Mouse (Mus musculus) bone marrow, adult 2 months (tissue): Measurements from ENCODE around the gene Stoml2. TPM values are rescaled to one million over a fixed set of nuclear protein-coding genes. Genes with fewer than 3 reads are reported as not detected.

Experiments
- H3K27ac ChIP-seq: fragments of 200-500 bp; 2 replicates; pipeline ENCODE4 v1.5.1; 2012; ENCODE audit warnings: low read depth, mild to moderate bottlenecking, control low read depth, inconsistent platforms, low read length; ENCODE audit not compliant: control insufficient read depth, poor library complexity, insufficient read depth
- H3K4me1 ChIP-seq: fragments of 200-500 bp; 2 replicates; pipeline ENCODE4 v1.6.1; 2011; ENCODE audit warnings: low read length; ENCODE audit not compliant: control insufficient read depth, insufficient read depth
- H3K4me3 ChIP-seq: fragments of 200-500 bp; replicated peaks from 2 replicates; pipeline ENCODE3; 2011; ENCODE audit warnings: mild to moderate bottlenecking, low read depth, low read length, control low read depth; ENCODE audit not compliant: control insufficient read depth
- CTCF ChIP-seq: fragments of 200-500 bp; IDR thresholded peaks from 2 replicates; pipeline ENCODE4 v1.5.1; 2011; ENCODE audit warnings: low read length, control low read depth; ENCODE audit not compliant: control insufficient read depth, insufficient read depth
- POLR2A ChIP-seq: fragments of 200-500 bp; IDR thresholded peaks from 2 replicates; pipeline ENCODE4 v1.6.1; 2011; ENCODE audit warnings: low read depth, mild to moderate bottlenecking, control low read depth, low read length, borderline replicate concordance; ENCODE audit not compliant: control insufficient read depth
- WGBS: fragments of 180-500 bp; shearing (Covaris S2); methylation state at CpG from one replicate; pipeline ENCODE4 v1.1.7; 2018; 5-methylcytosine and 5-hydroxymethylcytosine counted together
- polyA plus RNA-seq: library from polyadenylated mRNA; stranded (reverse); fragments of >200 nt; gene quantifications from 2 replicates; pipeline ENCODE4 v1.2.4, GENCODE M21; 2011; ENCODE audit warnings: low replicate concordance; ENCODE audit not compliant: missing spikeins, insufficient read depth, insufficient read length

Stoml2 gene
- 40.9 and 48.4 TPM in 2 replicates for polyA plus RNA-seq

- 2% methylated on average over 38 of the region's 38 CpGs for WGBS
- TF ChIP-seq CTCF: peak; percentile 35; the same call in 1 of the 2 replicates
- TF ChIP-seq POLR2A: peak; percentile 77; the same call in 1 of the 2 replicates
- peaks cover 2% of the 10 kb centered on the region; the same call in 1 of the 2 replicates for H3K4me1 ChIP-seq
These were observed at the start of gene Stoml2 for GRCm38 (mm10) chr4:43031237-43031995. Gene Stoml2 (minus strand): TSS chr4:43031710.

GRCm38 (mm10) chr4:43078071-43078718 is 46.7 kb upstream of the Stoml2 start:
- no peak for TF ChIP-seq CTCF
- TF ChIP-seq POLR2A: no peak
- WGBS: 69% methylated on average over 7 of the region's 7 CpGs
- Histone ChIP-seq H3K27ac (no peak overlapping the region), H3K4me3 (no peak overlapping the region), H3K4me1 (no peaks in the 10 kb centered on the region)

More at GRCm38 (mm10) chr4:43031237-43031995, at the start of gene Stoml2:
- peak within 1 kb of the TSS; percentile 83 for H3K27ac ChIP-seq
- peak within 1 kb of the TSS; percentile 97 for H3K4me3 ChIP-seq

- no peak overlapping the region for H3K27ac ChIP-seq
- no peak overlapping the region for H3K4me3 ChIP-seq
- H3K4me1 ChIP-seq: no peaks in the 10 kb centered on the region
- TF ChIP-seq CTCF (no peak), POLR2A (no peak)
These were observed 43.4 kb upstream of the Stoml2 start for GRCm38 (mm10) chr4:43074923-43075322.

- no peaks in the 10 kb centered on the region for H3K4me1 ChIP-seq
- H3K27ac ChIP-seq: no peak overlapping the region
- H3K4me3 ChIP-seq: no peak overlapping the region
- 85% methylated on average over 4 of the region's 4 CpGs for WGBS
- no peak for TF ChIP-seq CTCF
- no peak for TF ChIP-seq POLR2A
These were observed 34.0 kb upstream of the Stoml2 start for GRCm38 (mm10) chr4:43065471-43065870.

- 67% methylated on average over 3 of the region's 3 CpGs for WGBS
- TF ChIP-seq CTCF (no peak), POLR2A (no peak)
- Histone ChIP-seq H3K27ac (no peak overlapping the region), H3K4me1 (no peaks in the 10 kb centered on the region), H3K4me3 (no peak overlapping the region)
These were observed 28.8 kb upstream of the Stoml2 start for GRCm38 (mm10) chr4:43060286-43060685.

GRCm38 (mm10) chr4:43059697-43060096 is 28.2 kb upstream of the Stoml2 start:
- Histone ChIP-seq H3K4me1 (no peaks in the 10 kb centered on the region), H3K27ac (no peak overlapping the region), H3K4me3 (no peak overlapping the region)
- no peak for TF ChIP-seq CTCF
- WGBS: 23% methylated on average over 3 of the region's 3 CpGs

- 1% methylated on average over 89 of the region's 90 CpGs for WGBS
- no peak for TF ChIP-seq POLR2A
- no peak for TF ChIP-seq CTCF
- Histone ChIP-seq H3K27ac (no peak within 1 kb of the TSS), H3K4me3 (peak within 1 kb of the TSS; percentile 12), H3K4me1 (no peaks in the 10 kb centered on the region)
These were observed 27.5 kb upstream of the Stoml2 start, which contains the start of gene Unc13b for GRCm38 (mm10) chr4:43058753-43059654. Gene Unc13b (plus strand): TSS chr4:43058953.

- no peak for TF ChIP-seq POLR2A
- 26% methylated on average over 8 of the region's 8 CpGs for WGBS
- Histone ChIP-seq H3K27ac (no peak overlapping the region), H3K4me1 (no peaks in the 10 kb centered on the region), H3K4me3 (no peak overlapping the region)
These were observed 26.9 kb upstream of the Stoml2 start for GRCm38 (mm10) chr4:43058392-43058752.
